ENCODE assay signal across 52 mouse cellular contexts in genomic region chr2:25676486-25676885, GRCm38 (mm10). TPM values are rescaled to one million over a fixed set of nuclear protein-coding genes. Genes with fewer than 3 reads are reported as not detected.
"Had no signal": no experiment of that assay in that cellular context is flagged by ENCODE, and none has a peak within 500 bp of the region (broad histone marks: within the 10 kb centered on the region; RNA-seq: fewer than 3 reads in every experiment).

Gene Lcn6, plus strand, starts transcription at chr2:25676786.

- DNase-seq: heart, postnatal 10 days; heart, postnatal 14 days; heart, postnatal 36 days; heart, postnatal 4 days; kidney, adult 11 months; kidney, adult 18-20 months; kidney, adult 2 months; kidney, adult 8-10 months; kidney, adult 9 months; kidney, postnatal 10 days; kidney, postnatal 14 days; kidney, postnatal 25 days; kidney, postnatal 36 days; kidney, postnatal 4 days; layer of hippocampus, adult 9-11 months; layer of hippocampus, postnatal 36 days had no signal

RNA-seq across cellular contexts. Expression of gene Lcn6, which starts in this region (rescaled TPM):
- total RNA-seq: heart, postnatal 10 days; heart, postnatal 14 days; heart, postnatal 25 days; heart, postnatal 36 days; heart, postnatal 4 days; hematopoietic stem cell, adult 5-6 weeks; hindbrain, postnatal 0 days; layer of hippocampus, adult 18-20 months; layer of hippocampus, adult 2 months; layer of hippocampus, postnatal 10 days; layer of hippocampus, postnatal 14 days; layer of hippocampus, postnatal 25 days; layer of hippocampus, postnatal 36 days; left cerebral cortex, adult 18-20 months; left cerebral cortex, adult 2 months; left cerebral cortex, adult 8-10 months had no signal
- polyA plus RNA-seq: heart, embryonic 10.5 days; heart, embryonic 11.5 days; heart, embryonic 12.5 days; heart, embryonic 13.5 days; heart, embryonic 14.5 days; heart, embryonic 15.5 days; heart, embryonic 16.5 days; heart, postnatal 0 days; hindbrain, embryonic 10.5 days; hindbrain, embryonic 11.5 days; hindbrain, embryonic 12.5 days; hindbrain, embryonic 13.5 days; hindbrain, embryonic 14.5 days; hindbrain, embryonic 15.5 days; hindbrain, embryonic 16.5 days; hindbrain, postnatal 0 days; inflammation-experienced regulatory T-cells, adult 6 months; intestine, embryonic 14.5 days; intestine, embryonic 15.5 days; intestine, embryonic 16.5 days; intestine, postnatal 0 days; kidney, adult 2 months; kidney, embryonic 14.5 days; kidney, embryonic 15.5 days; kidney, embryonic 16.5 days; kidney, postnatal 0 days; large intestine, adult 2 months had no signal
